Mouse (Mus musculus) G1E-ER4 (cell line): ENCODE measurements around the gene Igf2r. TPM values are rescaled to one million over a fixed set of nuclear protein-coding genes. Genes with fewer than 3 reads are reported as not detected.
A peak's percentile ranks its signal among the peaks of the same experiment; 100 is the strongest.

Experiments
- GATA1 ChIP-seq: IDR thresholded peaks from one replicate; pipeline ENCODE4 v1.8.0; 2012; ENCODE audit warnings: low read length, inconsistent platforms
- polyA plus RNA-seq: library from polyadenylated mRNA; stranded (reverse); fragments of >175 nt; gene quantifications from 2 replicates; pipeline ENCODE4 v1.2.3, GENCODE M21; 2012

The Igf2r gene
- polyA plus RNA-seq, 1 experiment = 7.4 TPM

GRCm38 (mm10) chr17:12759646-12760074, 9.8 kb downstream of the Igf2r start:
- TF ChIP-seq GATA1 = no peak

- TF ChIP-seq GATA1 = no peak
These were observed 10.6 kb downstream of the Igf2r start for GRCm38 (mm10) chr17:12758701-12759455.

GRCm38 (mm10) chr17:12757990-12758389, 11.5 kb downstream of the Igf2r start:
- TF ChIP-seq GATA1 = no peak

GRCm38 (mm10) chr17:12757161-12757560, 12.3 kb downstream of the Igf2r start:
- TF ChIP-seq GATA1 = no peak

- no peak for TF ChIP-seq GATA1
These were observed 13.5 kb downstream of the Igf2r start for GRCm38 (mm10) chr17:12755951-12756350.

GRCm38 (mm10) chr17:12755146-12755545, 14.3 kb downstream of the Igf2r start:
- TF ChIP-seq GATA1 = no peak

- peak; percentile 26 for TF ChIP-seq GATA1
These were observed 15.0 kb downstream of the Igf2r start for GRCm38 (mm10) chr17:12754243-12755007.

GRCm38 (mm10) chr17:12753050-12753449, 16.4 kb downstream of the Igf2r start:
- TF ChIP-seq GATA1 = no peak

- no peak for TF ChIP-seq GATA1
These were observed 17.8 kb downstream of the Igf2r start for GRCm38 (mm10) chr17:12751641-12752040.

- no peak for TF ChIP-seq GATA1
These were observed 18.2 kb downstream of the Igf2r start for GRCm38 (mm10) chr17:12751218-12751617.

- no peak for TF ChIP-seq GATA1
These were observed 18.8 kb downstream of the Igf2r start for GRCm38 (mm10) chr17:12750591-12751170.

GRCm38 (mm10) chr17:12749421-12750367, 19.8 kb downstream of the Igf2r start:
- no peak for TF ChIP-seq GATA1

GRCm38 (mm10) chr17:12745761-12746160, 23.7 kb downstream of the Igf2r start:
- peak; percentile 57 for TF ChIP-seq GATA1

- TF ChIP-seq GATA1 = no peak
These were observed 25.4 kb downstream of the Igf2r start for GRCm38 (mm10) chr17:12744071-12744470.
